Mouse (Mus musculus) forebrain, embryonic 15.5 days (tissue): ENCODE measurements at regions not wholly inside any gene's neighbourhood (a gene's known extent, or its start where the extent isn't known, plus 50 kb on each side); places are given as distances from the start of the nearest gene placed in this dataset.

Source experiments
- ATAC-seq: fragments of 200-750 bp; cut with Nextera tagmentation; replicated peaks from 2 replicates; pipeline ENCODE4 v1.8.0; 2017; ENCODE audit warnings: mild to moderate bottlenecking, moderate TSS enrichment, moderate library complexity
- H3K27ac ChIP-seq: fragments of 300-500 bp; sonication (generic); replicated peaks from 2 replicates; pipeline ENCODE4 v1.5.1; 2015; ENCODE audit warnings: mild to moderate bottlenecking, inconsistent platforms
- H3K27me3 ChIP-seq: fragments of 300-500 bp; sonication (generic); 2 replicates; pipeline ENCODE4 v1.6.1; 2015; ENCODE audit warnings: inconsistent platforms
- H3K36me3 ChIP-seq: fragments of 300-500 bp; sonication (generic); 2 replicates; pipeline ENCODE4 v1.6.1; 2015; ENCODE audit warnings: mild to moderate bottlenecking, inconsistent platforms
- H3K4me1 ChIP-seq: fragments of 300-500 bp; sonication (generic); 2 replicates; pipeline ENCODE4 v1.6.1; 2015; ENCODE audit warnings: inconsistent platforms
- H3K4me2 ChIP-seq: fragments of 300-500 bp; sonication (generic); replicated peaks from 2 replicates; pipeline ENCODE4 v1.6.1; 2015; ENCODE audit warnings: mild to moderate bottlenecking, inconsistent platforms
- H3K4me3 ChIP-seq: fragments of 300-500 bp; sonication (generic); 2 replicates; pipeline ENCODE4 v1.5.1; 2015; ENCODE audit warnings: mild to moderate bottlenecking, inconsistent platforms
- H3K9ac ChIP-seq: fragments of 300-500 bp; sonication (generic); replicated peaks from 2 replicates; pipeline ENCODE4 v1.6.1; 2015; ENCODE audit warnings: mild to moderate bottlenecking, inconsistent platforms
- H3K9me3 ChIP-seq: fragments of 300-500 bp; sonication (generic); 2 replicates; pipeline ENCODE4 v1.6.1; 2016; ENCODE audit warnings: inconsistent platforms
- WGBS: fragments of 180-500 bp; shearing (Covaris S2); methylation state at CpG from one replicate; pipeline ENCODE4 v1.1.7; 2015; ENCODE audit warnings: mixed read lengths; 5-methylcytosine and 5-hydroxymethylcytosine counted together

DNA sequence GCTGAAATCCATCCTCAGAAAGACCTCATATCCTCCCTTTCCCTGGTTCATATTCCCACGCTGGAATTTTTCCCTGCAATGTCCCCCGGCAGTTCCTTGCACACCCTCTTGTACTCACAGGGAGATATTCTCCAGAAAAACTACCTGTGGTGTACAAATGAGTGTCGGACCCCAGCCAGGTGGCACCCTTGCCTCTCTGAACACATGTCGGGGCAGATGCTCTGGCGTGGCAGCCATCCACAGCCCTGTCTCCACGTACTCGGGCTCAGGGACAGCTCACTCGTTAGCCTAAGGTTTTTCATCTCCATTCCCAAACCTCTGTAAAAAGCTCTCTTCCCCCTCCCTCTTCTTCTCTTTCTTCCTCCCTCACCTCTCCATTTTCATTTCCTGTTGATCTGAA lies 100.1 kb upstream of the Egln3 start:
- Histone ChIP-seq H3K36me3 (no peaks in the 10 kb centered on the region), H3K4me2 (no peak overlapping the region), H3K27ac (no peak overlapping the region), H3K27me3 (no peaks in the 10 kb centered on the region), H3K9me3 (no peaks in the 10 kb centered on the region), H3K9ac (no peak overlapping the region), H3K4me3 (no peak overlapping the region), H3K4me1 (no peaks in the 10 kb centered on the region)
- 76% methylated on average over 8 of the region's 8 CpGs for WGBS
- ATAC-seq, result no peak

DNA sequence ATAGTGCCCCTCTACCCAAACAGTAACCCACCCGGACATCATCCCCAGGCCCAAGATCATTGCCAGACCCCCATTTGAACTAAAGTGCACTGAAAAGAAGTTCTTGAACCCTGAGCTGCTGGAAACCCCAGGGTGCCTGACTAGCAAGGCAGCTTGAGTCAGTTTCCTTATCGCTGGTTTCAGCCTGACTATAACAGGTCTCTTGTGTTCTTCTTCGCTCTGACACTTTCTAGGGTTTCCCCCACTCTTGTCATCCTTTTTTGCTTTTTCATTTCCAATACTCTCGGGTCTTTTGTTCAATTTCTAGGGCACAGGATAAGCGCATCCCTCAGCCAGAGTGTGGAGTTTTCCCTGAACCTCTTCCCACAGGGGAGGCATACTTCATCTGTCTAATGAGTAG lies 95.8 kb upstream of the Egln3 start:
- Histone ChIP-seq H3K4me3 (no peak overlapping the region), H3K9ac (no peak overlapping the region), H3K36me3 (no peaks in the 10 kb centered on the region), H3K4me2 (no peak overlapping the region), H3K4me1 (no peaks in the 10 kb centered on the region), H3K9me3 (no peaks in the 10 kb centered on the region), H3K27ac (no peak overlapping the region), H3K27me3 (no peaks in the 10 kb centered on the region)
- ATAC-seq, result no peak
- WGBS, result 64% methylated on average over 5 of the region's 5 CpGs

DNA sequence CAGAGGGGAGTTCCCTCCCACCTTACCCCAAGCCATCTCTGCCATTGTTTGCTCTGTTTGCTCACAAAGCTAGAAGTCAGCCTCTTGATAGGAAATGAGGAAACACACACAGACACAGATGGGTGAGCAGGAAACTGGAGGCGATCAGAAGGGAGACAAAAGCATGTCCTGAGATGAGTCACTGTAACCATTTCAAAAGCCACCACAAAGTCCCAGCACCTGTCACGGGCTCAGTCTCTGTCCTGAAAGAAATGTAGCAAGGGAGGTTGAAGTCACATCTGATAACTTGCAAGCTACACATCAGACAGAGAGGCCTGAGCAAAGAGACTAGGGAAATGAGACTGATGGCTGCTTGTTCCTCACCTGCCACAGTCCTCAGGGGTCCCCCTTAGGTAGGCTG lies 89.6 kb upstream of the Egln3 start:
- Histone ChIP-seq H3K4me1 (peaks cover 10% of the 10 kb centered on the region), H3K4me3 (no peak overlapping the region), H3K4me2 (no peak overlapping the region), H3K9ac (no peak overlapping the region), H3K27ac (no peak overlapping the region), H3K9me3 (no peaks in the 10 kb centered on the region), H3K27me3 (no peaks in the 10 kb centered on the region), H3K36me3 (no peaks in the 10 kb centered on the region)
- no peak for ATAC-seq
- WGBS, result 87% methylated on average over 2 of the region's 2 CpGs

DNA sequence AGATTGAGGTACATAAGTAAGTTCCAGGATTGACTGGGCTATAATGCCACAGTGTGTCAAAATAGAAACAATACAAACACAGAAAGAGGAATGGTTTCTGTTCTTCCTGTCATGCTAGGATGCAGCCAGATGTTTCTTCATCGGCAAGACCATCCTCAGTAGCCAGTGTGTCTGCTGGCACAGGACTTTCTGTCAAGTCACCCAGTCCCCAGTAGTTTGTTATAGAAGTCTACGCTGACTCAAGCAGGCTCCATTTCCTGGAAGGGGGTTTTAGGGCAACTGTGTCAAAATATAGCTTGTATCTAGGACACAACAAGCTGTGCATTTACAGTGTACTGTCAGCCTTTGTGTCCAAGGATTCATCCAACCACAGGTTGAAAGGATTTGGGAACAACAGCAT lies 86.7 kb upstream of the Egln3 start:
- H3K4me3 ChIP-seq, result no peak overlapping the region
- no peaks in the 10 kb centered on the region for H3K27me3 ChIP-seq
- no peak overlapping the region for H3K27ac ChIP-seq
- WGBS, result 91% methylated on average over 2 of the region's 2 CpGs
- H3K9ac ChIP-seq, result no peak overlapping the region
- ATAC-seq, result no peak
- no peak overlapping the region for H3K4me2 ChIP-seq
- H3K4me1 ChIP-seq, result peaks cover 27% of the 10 kb centered on the region
- H3K9me3 ChIP-seq, result no peaks in the 10 kb centered on the region
- no peaks in the 10 kb centered on the region for H3K36me3 ChIP-seq

DNA sequence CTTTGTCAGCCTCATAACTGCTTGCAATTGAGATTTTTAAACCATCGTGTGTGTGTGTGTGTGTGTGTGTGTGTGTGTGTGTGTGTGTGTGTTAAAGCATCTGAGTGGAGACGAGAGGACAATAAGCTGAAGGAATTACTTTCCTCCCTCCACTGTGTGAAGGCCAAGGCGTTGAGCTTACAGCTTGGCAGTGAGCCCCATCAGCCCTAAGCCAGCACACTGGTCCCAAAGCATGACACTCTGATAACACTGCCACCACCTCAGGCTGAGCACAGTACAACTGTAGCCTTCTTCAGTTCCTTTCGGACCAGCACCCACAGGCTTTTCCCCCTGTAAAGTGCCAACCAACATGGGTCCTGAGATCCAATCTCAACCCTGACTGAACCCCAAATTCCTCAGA lies 85.1 kb upstream of the Egln3 start:
- WGBS, result 45% methylated on average over 4 of the region's 4 CpGs
- Histone ChIP-seq H3K27ac (no peak overlapping the region), H3K9me3 (no peaks in the 10 kb centered on the region), H3K4me2 (no peak overlapping the region), H3K9ac (no peak overlapping the region), H3K4me1 (peaks cover 27% of the 10 kb centered on the region), H3K4me3 (no peak overlapping the region), H3K36me3 (no peaks in the 10 kb centered on the region), H3K27me3 (no peaks in the 10 kb centered on the region)
- peak; percentile 44; the same call in 1 of the 2 replicates for ATAC-seq

DNA sequence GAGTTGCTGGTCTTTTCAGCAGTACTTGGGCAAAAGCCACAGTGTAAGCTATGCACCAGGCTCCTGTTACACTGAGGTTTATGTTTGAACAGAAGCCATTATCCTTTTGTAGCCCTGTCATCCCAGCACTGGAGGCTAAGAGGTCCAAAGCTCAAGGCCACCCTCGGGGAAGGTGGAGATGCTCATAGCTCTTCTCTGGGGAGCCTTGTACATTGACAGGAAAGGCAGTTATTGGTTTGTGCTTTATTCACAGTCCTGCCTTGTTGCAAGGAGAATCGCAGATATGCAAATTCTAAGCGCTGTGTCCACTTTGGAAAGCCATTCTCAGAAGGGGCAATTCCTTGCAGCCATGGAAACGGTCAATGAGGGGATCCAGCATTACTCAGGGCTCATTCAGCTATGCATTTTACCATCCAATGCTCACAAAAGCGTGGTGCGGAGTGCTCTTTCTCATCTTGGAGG lies 84.4 kb upstream of the Egln3 start:
- WGBS, result 24% methylated on average over 6 of the region's 6 CpGs
- H3K9me3 ChIP-seq, result no peaks in the 10 kb centered on the region
- no peak overlapping the region for H3K4me2 ChIP-seq
- ATAC-seq, result peak; percentile 47; the same call in 1 of the 2 replicates
- H3K9ac ChIP-seq, result no peak overlapping the region
- no peak overlapping the region for H3K4me3 ChIP-seq
- peak overlapping the region; percentile 65 for H3K27ac ChIP-seq
- no peaks in the 10 kb centered on the region for H3K27me3 ChIP-seq
- no peaks in the 10 kb centered on the region for H3K36me3 ChIP-seq
- peaks cover 27% of the 10 kb centered on the region for H3K4me1 ChIP-seq

DNA sequence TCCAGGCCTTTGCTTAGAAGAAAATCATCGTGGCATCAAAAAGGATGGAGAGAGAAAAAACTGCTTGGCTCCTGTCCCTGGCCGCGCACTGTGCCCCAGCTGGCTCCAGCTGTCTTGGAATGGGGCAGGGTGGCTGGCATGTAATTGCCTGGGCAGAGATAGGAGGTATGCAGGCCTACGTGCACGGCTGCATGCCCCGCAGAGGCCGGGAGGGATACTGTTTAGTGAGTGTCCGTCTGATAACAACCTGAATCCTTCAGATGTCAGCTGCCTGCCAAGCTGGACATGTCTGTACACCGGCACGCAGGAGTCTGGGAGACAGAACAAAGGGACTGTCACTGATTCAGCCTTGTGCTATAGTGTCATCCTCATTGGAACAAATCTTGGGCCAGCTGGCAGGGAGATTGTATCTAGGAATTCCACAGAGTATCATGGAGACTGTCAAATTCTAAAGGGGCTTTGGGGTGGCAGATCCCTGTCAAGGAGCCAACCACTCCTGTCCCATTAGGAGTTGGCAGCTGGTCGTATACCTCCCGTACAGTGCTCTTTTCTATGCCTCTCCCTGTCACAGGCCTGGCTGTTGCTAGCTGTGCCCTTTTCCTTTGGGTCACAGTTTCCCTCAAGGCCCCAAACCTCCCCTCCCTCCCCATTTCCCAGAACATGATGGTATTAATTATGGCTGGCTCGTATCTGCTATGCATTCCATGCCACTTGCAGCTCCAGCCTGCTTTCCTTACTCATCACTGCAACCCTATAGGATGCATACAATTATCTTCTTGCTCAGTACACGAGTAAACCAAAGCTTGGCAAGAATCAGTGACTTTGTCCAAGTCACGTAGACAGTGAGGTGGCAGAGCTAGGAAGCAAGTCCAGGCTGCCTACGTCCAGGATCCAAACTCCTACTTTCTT lies 83.5 kb upstream of the Egln3 start:
- H3K27ac ChIP-seq, result peak overlapping the region; percentile 65
- H3K27me3 ChIP-seq, result no peaks in the 10 kb centered on the region
- ATAC-seq, result peak; percentile 79
- H3K9ac ChIP-seq, result no peak overlapping the region
- 28% methylated on average over 16 of the region's 16 CpGs for WGBS
- H3K4me2 ChIP-seq, result no peak overlapping the region
- no peak overlapping the region for H3K4me3 ChIP-seq
- H3K4me1 ChIP-seq, result peaks cover 27% of the 10 kb centered on the region
- no peaks in the 10 kb centered on the region for H3K9me3 ChIP-seq
- no peaks in the 10 kb centered on the region for H3K36me3 ChIP-seq

DNA sequence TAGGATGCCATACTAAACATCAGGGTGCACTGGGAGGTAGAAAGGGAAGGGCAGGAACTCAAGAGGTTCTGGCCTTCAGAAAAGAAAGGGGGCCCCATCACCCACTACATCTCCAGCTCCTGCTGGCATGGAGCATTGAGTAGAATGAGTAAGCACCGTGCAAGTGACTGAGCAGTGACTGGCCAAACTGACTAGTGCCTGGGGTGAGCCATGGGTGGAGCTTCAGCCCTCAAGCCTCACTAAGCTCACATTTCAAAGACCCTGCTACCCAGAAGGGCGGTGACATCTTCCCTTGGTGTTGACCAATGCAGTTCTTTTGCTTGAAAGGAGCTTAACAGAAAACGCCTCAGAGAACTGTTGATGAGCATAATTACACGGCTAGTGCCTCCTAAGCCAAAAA lies 80.0 kb upstream of the Egln3 start:
- no peak overlapping the region for H3K4me2 ChIP-seq
- H3K9me3 ChIP-seq, result no peaks in the 10 kb centered on the region
- H3K27me3 ChIP-seq, result no peaks in the 10 kb centered on the region
- no peak for ATAC-seq
- H3K4me1 ChIP-seq, result peaks cover 21% of the 10 kb centered on the region
- H3K4me3 ChIP-seq, result no peak overlapping the region
- no peak overlapping the region for H3K27ac ChIP-seq
- no peaks in the 10 kb centered on the region for H3K36me3 ChIP-seq
- WGBS, result 16% methylated on average over 4 of the region's 4 CpGs
- H3K9ac ChIP-seq, result no peak overlapping the region

DNA sequence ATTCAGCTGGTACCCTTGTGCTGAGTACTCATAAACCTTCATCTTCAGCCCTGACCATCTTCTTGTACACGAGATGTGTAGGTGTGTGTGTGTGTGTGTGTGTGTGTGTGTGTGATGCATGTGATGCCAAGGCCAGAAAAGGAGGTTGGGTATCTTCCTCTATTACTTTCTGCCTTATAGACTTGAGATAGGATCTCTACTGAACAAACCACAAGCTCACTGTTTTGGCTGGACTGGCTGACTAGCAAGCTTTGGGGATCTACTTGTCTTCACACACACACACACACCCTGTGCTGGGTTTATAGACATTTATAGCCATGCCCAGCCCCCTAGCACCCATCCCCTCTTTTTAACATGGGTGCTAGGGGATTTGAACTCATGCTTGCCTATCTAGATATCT lies 79.4 kb upstream of the Egln3 start:
- 82% methylated on average over 1 of the region's 1 CpGs for WGBS
- H3K4me2 ChIP-seq, result no peak overlapping the region
- no peaks in the 10 kb centered on the region for H3K27me3 ChIP-seq
- H3K27ac ChIP-seq, result no peak overlapping the region
- no peak overlapping the region for H3K9ac ChIP-seq
- ATAC-seq, result no peak
- no peak overlapping the region for H3K4me3 ChIP-seq
- no peaks in the 10 kb centered on the region for H3K9me3 ChIP-seq
- H3K36me3 ChIP-seq, result no peaks in the 10 kb centered on the region
- peaks cover 15% of the 10 kb centered on the region for H3K4me1 ChIP-seq

DNA sequence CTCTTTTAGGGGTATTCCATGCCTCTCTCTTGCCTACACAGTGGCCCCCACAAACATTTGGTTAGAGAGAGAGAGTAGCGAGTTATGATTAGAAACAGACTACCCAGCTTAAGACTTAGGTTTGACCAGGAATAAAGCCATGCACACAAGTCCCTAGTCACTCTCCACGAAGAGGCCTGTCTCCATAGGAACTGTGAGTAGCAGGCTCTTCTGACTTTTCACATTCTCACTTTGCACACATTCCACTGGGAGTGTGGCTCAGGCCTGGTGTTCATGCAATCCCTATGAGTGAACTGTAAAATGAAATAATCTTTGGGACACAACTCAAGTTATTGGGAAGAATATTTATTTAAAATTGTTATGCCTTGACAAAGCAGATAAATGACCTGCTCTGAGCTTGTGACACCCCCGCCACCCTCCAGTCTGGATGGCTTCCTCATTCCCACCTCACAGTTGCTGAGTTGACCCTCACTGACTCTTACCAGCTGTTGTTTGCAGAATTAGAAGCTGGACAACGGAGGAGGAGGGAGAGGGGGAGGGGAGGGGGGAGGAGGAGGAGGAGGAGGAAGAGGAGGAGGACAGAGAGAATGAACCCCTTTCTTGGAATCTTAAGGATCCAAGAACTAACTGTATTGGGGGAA lies 78.7 kb upstream of the Egln3 start:
- Histone ChIP-seq H3K4me2 (no peak overlapping the region), H3K27ac (no peak overlapping the region), H3K27me3 (no peaks in the 10 kb centered on the region), H3K4me1 (peaks cover 9% of the 10 kb centered on the region), H3K36me3 (no peaks in the 10 kb centered on the region), H3K4me3 (no peak overlapping the region), H3K9me3 (no peaks in the 10 kb centered on the region), H3K9ac (no peak overlapping the region)
- WGBS, result 88% methylated on average over 4 of the region's 4 CpGs
- no peak for ATAC-seq

DNA sequence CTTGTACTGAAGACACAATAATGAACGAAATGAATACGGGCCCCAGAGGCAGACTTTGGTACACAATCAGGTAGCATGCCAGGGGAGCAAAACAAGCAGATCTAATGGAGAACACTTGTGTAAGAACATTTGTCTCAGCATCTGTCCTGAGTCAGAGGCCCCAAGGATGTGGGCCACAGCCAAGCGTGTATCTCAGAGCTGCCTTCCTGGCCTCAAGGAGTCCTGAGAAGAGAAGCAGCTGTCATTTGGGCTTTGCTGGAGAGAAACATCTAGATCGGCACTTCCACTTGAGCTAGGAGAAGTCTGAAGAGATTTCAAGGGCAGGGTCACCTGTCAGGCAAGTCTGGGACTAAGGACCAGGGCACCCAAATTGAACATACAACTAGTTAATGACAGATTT lies 76.8 kb upstream of the Egln3 start:
- H3K9ac ChIP-seq, result no peak overlapping the region
- H3K4me2 ChIP-seq, result no peak overlapping the region
- H3K27ac ChIP-seq, result no peak overlapping the region
- H3K36me3 ChIP-seq, result no peaks in the 10 kb centered on the region
- no peaks in the 10 kb centered on the region for H3K4me1 ChIP-seq
- WGBS, result 89% methylated on average over 4 of the region's 4 CpGs
- no peaks in the 10 kb centered on the region for H3K9me3 ChIP-seq
- no peak for ATAC-seq
- H3K27me3 ChIP-seq, result no peaks in the 10 kb centered on the region
- no peak overlapping the region for H3K4me3 ChIP-seq

DNA sequence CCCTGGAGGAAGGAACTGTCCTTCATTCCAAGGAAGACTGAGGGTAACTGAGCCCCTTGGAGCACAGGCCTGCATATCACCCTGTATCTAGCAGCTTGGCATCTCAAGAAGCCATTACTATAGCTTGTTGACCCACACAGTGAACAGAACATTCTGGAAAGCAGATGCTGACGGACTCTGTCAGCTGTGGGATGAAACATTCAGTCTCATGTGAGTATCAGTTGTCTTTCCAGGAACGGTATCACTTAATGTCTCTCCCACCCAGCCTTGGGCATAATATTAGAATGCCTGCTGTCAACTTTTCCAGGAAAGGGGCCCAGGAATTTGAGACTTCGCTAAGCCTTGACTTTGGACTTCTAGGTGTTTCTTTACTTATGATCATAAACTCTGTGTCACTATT lies 76.3 kb upstream of the Egln3 start:
- no peak overlapping the region for H3K4me3 ChIP-seq
- H3K27ac ChIP-seq, result no peak overlapping the region
- 87% methylated on average over 3 of the region's 3 CpGs for WGBS
- H3K36me3 ChIP-seq, result no peaks in the 10 kb centered on the region
- H3K4me1 ChIP-seq, result no peaks in the 10 kb centered on the region
- no peak for ATAC-seq
- H3K4me2 ChIP-seq, result no peak overlapping the region
- no peak overlapping the region for H3K9ac ChIP-seq
- no peaks in the 10 kb centered on the region for H3K9me3 ChIP-seq
- no peaks in the 10 kb centered on the region for H3K27me3 ChIP-seq
